Mouse (Mus musculus): ENCODE results near the gene Samm50. TPM values are rescaled to one million over a fixed set of nuclear protein-coding genes. Genes with fewer than 3 reads are reported as not detected.
A peak's percentile ranks its signal among the peaks of the same experiment; 100 is the strongest.
"Not testable (repeated sequence)": the region's sequence is repeated elsewhere in the genome, so short reads cannot be mapped to it uniquely, and the experiment has no call there.

The Samm50 gene
- polyA plus RNA-seq (2011; ENCODE audit: insufficient read depth, insufficient read length, low read depth, missing spikeins): 114 and 120 TPM in 2 replicates

DNA sequence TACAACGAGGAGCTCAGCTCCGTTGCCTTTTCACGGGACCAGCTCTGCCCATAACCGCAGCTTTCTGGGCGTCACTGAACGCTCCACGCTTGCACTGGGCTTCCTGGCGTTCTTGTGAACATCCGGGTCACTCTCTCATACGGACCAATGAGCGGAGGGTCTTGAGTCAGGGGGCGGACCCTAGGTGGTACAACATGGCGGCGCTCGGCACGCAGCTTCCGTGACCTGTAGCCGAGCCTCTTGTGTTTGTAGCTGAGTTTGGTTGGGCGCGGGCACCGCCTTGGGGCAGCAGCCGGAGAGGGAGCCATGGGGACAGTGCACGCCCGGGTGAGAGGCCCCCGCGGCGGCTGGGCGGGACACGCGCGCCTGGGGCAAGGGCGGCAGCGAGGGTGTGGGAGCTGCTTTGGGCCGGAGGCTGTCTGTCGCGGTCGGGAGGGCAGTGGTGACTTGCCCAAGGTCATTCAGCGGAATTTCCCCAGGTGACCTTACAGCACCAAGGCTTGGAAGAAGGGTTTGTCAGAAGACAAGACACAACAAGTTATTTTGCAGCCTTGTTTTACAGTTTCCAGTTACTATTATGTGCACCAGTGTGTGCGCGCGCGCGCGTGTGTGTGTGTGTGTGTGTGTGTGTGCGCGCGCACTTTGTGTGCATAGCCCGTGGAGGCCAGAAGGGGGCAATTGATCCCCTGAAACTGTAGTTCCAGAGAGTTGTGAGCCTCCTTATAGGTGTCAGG is at the start of gene Samm50:
Samm50 (plus strand) TSS at position 184 of the 734 bp plus-strand sequence.
- Histone ChIP-seq H3K4me1 (ENCODE audit: control insufficient read depth, insufficient read depth, low read length) (peaks cover 9% of the 10 kb centered on the region), H3K9me3 (replicated peaks; ENCODE audit: control insufficient read depth, insufficient read depth, low read length, poor library complexity, severe bottlenecking) (no peaks in the 10 kb centered on the region), H3K9ac (ENCODE audit: low read depth, poor library complexity, severe bottlenecking) (peak within 1 kb of the TSS; percentile 75), H3K27me3 (ENCODE audit: control insufficient read depth, insufficient read depth, low read length, poor library complexity, severe bottlenecking) (no peaks in the 10 kb centered on the region), H3K36me3 (ENCODE audit: control insufficient read depth, insufficient read depth, low read length, poor library complexity, severe bottlenecking) (peaks cover 15% of the 10 kb centered on the region), H3K4me3 (ENCODE audit: low read depth, low read length) (peak within 1 kb of the TSS; percentile 99), H3K27ac (ENCODE audit: insufficient read depth, low read length) (peak within 1 kb of the TSS; percentile 98)
- TF ChIP-seq POLR2A (IDR thresholded peaks at IDR 0.05; ENCODE audit: insufficient read depth, low read length) (peak; percentile 85), EP300 (IDR thresholded peaks at IDR 0.05; ENCODE audit: insufficient read depth, low read depth, low read length) (0 out of 2 replicates have a peak, but pooled peaks have one; percentile 55), CTCF (IDR thresholded peaks at IDR 0.05; ENCODE audit: low read depth, low read length) (no peak)

DNA sequence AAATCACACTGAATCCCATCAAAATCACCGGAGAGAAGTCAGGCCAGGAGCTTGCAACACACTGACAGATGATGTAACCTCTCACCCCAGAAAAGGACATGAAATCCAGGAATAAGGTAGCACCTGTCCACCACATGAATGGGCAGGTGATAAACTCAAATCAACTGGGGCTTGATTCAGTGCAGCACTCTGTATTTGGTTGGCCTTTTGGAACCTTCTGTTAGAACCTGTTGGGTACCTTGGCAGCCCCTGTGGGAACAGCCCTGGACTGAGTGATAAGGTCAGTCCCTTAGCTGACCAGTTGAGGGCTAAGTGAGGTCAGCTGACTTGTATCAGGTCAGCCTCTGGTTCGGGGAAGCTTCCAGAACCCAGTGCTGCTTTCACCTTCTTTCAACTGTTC is 35.9 kb upstream of the Samm50 start:
- H3K4me3 ChIP-seq (ENCODE audit: low read depth, low read length): no peak overlapping the region
- H3K36me3 ChIP-seq (ENCODE audit: control insufficient read depth, insufficient read depth, low read length, poor library complexity, severe bottlenecking): no peaks in the 10 kb centered on the region
- TF ChIP-seq POLR2A (IDR thresholded peaks at IDR 0.05; ENCODE audit: insufficient read depth, low read length) (no peak), CTCF (IDR thresholded peaks at IDR 0.05; ENCODE audit: low read depth, low read length) (no peak), EP300 (IDR thresholded peaks at IDR 0.05; ENCODE audit: insufficient read depth, low read depth, low read length) (no peak)
- H3K27me3 ChIP-seq (ENCODE audit: control insufficient read depth, insufficient read depth, low read length, poor library complexity, severe bottlenecking): no peaks in the 10 kb centered on the region
- no peak overlapping the region for H3K9ac ChIP-seq (ENCODE audit: low read depth, poor library complexity, severe bottlenecking)
- no peaks in the 10 kb centered on the region; the same call in 1 of the 2 replicates for H3K9me3 ChIP-seq (replicated peaks; ENCODE audit: control insufficient read depth, insufficient read depth, low read length, poor library complexity, severe bottlenecking)
- no peaks in the 10 kb centered on the region for H3K4me1 ChIP-seq (ENCODE audit: control insufficient read depth, insufficient read depth, low read length)
- H3K27ac ChIP-seq (ENCODE audit: insufficient read depth, low read length): no peak overlapping the region

DNA sequence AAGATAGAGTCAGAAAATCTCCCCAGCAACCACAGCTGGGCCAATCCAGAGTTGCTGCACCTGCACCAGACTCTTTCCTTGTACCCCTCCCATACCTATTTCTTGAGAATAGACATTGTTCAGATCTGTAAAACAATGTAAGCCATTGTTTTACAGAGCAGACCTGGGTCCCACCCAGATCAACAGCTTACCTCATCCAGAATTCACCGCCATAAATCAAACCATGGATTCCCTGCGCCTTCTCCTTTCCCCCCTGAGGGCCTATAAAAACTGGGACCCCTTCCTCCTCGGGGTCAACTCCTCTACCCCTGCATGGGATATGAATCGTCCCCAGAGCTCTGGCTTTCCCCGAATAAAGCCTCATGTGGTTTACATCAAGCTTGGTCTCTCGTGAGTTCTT is 34.5 kb upstream of the Samm50 start:
- H3K4me1 ChIP-seq (ENCODE audit: control insufficient read depth, insufficient read depth, low read length); H3K9me3 ChIP-seq (replicated peaks; ENCODE audit: control insufficient read depth, insufficient read depth, low read length, poor library complexity, severe bottlenecking); H3K4me3 ChIP-seq (ENCODE audit: low read depth, low read length); H3K36me3 ChIP-seq (ENCODE audit: control insufficient read depth, insufficient read depth, low read length, poor library complexity, severe bottlenecking); H3K27ac ChIP-seq (ENCODE audit: insufficient read depth, low read length); H3K9ac ChIP-seq (ENCODE audit: low read depth, poor library complexity, severe bottlenecking); H3K27me3 ChIP-seq (ENCODE audit: control insufficient read depth, insufficient read depth, low read length, poor library complexity, severe bottlenecking): not testable (repeated sequence)

DNA sequence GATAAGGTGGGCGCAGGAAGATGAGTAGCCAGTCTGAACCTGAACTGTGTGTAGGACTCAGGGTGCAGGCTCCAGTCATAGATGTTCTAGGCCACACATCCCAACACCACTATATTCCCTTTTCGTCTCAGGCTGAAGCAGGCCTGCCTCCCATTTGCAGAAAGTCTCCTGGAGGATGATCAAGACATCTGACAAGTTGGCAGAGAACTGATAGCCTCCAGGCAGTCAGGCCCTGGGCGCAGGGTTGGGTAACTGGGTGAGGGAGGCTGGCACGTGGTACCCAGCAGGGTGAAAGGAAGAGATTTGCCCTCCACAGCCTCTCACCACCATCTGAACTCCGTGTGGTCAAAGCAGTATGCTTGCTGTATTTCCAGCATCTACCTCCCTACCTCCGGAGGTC is 30.2 kb upstream of the Samm50 start:
- Histone ChIP-seq H3K27me3 (ENCODE audit: control insufficient read depth, insufficient read depth, low read length, poor library complexity, severe bottlenecking) (no peaks in the 10 kb centered on the region), H3K4me1 (ENCODE audit: control insufficient read depth, insufficient read depth, low read length) (no peaks in the 10 kb centered on the region), H3K9me3 (replicated peaks; ENCODE audit: control insufficient read depth, insufficient read depth, low read length, poor library complexity, severe bottlenecking) (no peaks in the 10 kb centered on the region), H3K27ac (ENCODE audit: insufficient read depth, low read length) (no peak overlapping the region), H3K4me3 (ENCODE audit: low read depth, low read length) (no peak overlapping the region), H3K36me3 (ENCODE audit: control insufficient read depth, insufficient read depth, low read length, poor library complexity, severe bottlenecking) (no peaks in the 10 kb centered on the region), H3K9ac (ENCODE audit: low read depth, poor library complexity, severe bottlenecking) (no peak overlapping the region)
- no peak for TF ChIP-seq CTCF (IDR thresholded peaks at IDR 0.05; ENCODE audit: low read depth, low read length)

DNA sequence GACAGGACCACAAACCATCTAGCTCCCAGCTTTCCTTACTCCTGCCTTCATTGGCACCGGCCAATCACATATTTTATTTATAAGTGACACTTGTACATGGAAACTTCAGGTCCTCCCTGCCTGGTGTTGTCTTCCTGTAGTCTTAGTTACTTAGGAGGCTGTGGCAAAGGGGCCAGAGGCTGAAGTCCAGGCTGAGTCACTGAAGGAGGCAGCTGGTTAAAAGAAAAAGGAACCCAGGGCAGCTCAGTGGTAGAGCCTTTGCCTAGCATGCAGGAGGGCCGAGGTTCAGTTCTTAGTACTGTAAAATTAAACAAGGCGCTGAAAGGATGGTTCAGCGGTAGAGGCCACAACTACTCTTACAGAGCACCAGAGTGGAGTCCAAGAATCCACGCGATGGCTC is 25.2 kb upstream of the Samm50 start:
- H3K36me3 ChIP-seq (ENCODE audit: control insufficient read depth, insufficient read depth, low read length, poor library complexity, severe bottlenecking): no peaks in the 10 kb centered on the region
- H3K4me1 ChIP-seq (ENCODE audit: control insufficient read depth, insufficient read depth, low read length): peaks cover 2% of the 10 kb centered on the region
- H3K9me3 ChIP-seq (replicated peaks; ENCODE audit: control insufficient read depth, insufficient read depth, low read length, poor library complexity, severe bottlenecking): no peaks in the 10 kb centered on the region
- no peak for TF ChIP-seq POLR2A (IDR thresholded peaks at IDR 0.05; ENCODE audit: insufficient read depth, low read length)
- no peak for TF ChIP-seq CTCF (IDR thresholded peaks at IDR 0.05; ENCODE audit: low read depth, low read length)
- TF ChIP-seq EP300 (IDR thresholded peaks at IDR 0.05; ENCODE audit: insufficient read depth, low read depth, low read length): no peak
- no peak overlapping the region for H3K9ac ChIP-seq (ENCODE audit: low read depth, poor library complexity, severe bottlenecking)
- H3K4me3 ChIP-seq (ENCODE audit: low read depth, low read length): no peak overlapping the region
- no peaks in the 10 kb centered on the region for H3K27me3 ChIP-seq (ENCODE audit: control insufficient read depth, insufficient read depth, low read length, poor library complexity, severe bottlenecking)
- no peak overlapping the region for H3K27ac ChIP-seq (ENCODE audit: insufficient read depth, low read length)

DNA sequence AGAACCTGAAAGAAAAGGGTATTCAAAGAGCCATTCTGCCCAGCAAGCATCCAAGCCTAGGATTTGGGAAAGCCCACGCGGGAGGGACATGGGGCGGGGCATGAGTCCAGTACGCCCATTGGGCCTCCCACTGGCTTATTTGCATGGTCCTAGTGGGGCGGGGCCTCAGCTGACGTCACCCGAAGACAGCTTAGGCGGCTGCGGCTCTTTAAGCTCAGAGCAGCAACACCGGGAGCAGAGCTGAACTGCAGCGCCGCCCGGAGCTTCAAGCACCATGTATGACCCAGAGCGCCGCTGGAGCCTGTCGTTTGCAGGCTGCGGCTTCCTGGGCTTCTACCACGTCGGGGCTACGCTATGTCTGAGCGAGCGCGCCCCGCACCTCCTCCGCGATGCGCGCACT is 24.4 kb upstream of the Samm50 start, which contains the start of gene Pnpla3:
Pnpla3 (plus strand) TSS at position 238 of the 400 bp plus-strand sequence.
- peak; percentile 58 for TF ChIP-seq POLR2A (IDR thresholded peaks at IDR 0.05; ENCODE audit: insufficient read depth, low read length)
- peak; percentile 17 for TF ChIP-seq CTCF (IDR thresholded peaks at IDR 0.05; ENCODE audit: low read depth, low read length)
- TF ChIP-seq EP300 (IDR thresholded peaks at IDR 0.05; ENCODE audit: insufficient read depth, low read depth, low read length): no peak
- no peaks in the 10 kb centered on the region for H3K36me3 ChIP-seq (ENCODE audit: control insufficient read depth, insufficient read depth, low read length, poor library complexity, severe bottlenecking)
- no peaks in the 10 kb centered on the region for H3K27me3 ChIP-seq (ENCODE audit: control insufficient read depth, insufficient read depth, low read length, poor library complexity, severe bottlenecking)
- peak within 1 kb of the TSS; percentile 41 for H3K9ac ChIP-seq (ENCODE audit: low read depth, poor library complexity, severe bottlenecking)
- H3K9me3 ChIP-seq (replicated peaks; ENCODE audit: control insufficient read depth, insufficient read depth, low read length, poor library complexity, severe bottlenecking): no peaks in the 10 kb centered on the region
- peak within 1 kb of the TSS; percentile 70 for H3K4me3 ChIP-seq (ENCODE audit: low read depth, low read length)
- peaks cover 2% of the 10 kb centered on the region for H3K4me1 ChIP-seq (ENCODE audit: control insufficient read depth, insufficient read depth, low read length)
- H3K27ac ChIP-seq (ENCODE audit: insufficient read depth, low read length): no peak within 1 kb of the TSS

Data from ES-Bruce4 (cell line).